Mouse (Mus musculus) CD4-positive, CD25-positive, alpha-beta regulatory T cell, adult 4 months (primary cell): ENCODE results near the gene Asnsd1. TPM values are rescaled to one million over a fixed set of nuclear protein-coding genes. Genes with fewer than 3 reads are reported as not detected.

ENCODE experiments used
- polyA plus RNA-seq, 2 experiments: library from polyadenylated mRNA; unstranded; fragments of 100-300 nt; shearing (Covaris generic); gene quantifications; one replicate each; pipeline ENCODE4 v1.2.1; 2017

Asnsd1 gene
- polyA plus RNA-seq, 2 experiments from 2014 or later, result 52.6 to 54.6 TPM

Other genes starting within 250 kb of the Asnsd1 start
- not detected for gene 1700019A02Rik, start 165.1 kb downstream of the Asnsd1 start, polyA plus RNA-seq
- gene Pms1, start 55.7 kb downstream of the Asnsd1 start, polyA plus RNA-seq, result 10 to 100 TPM; 31.7 to 34.9 TPM
- 10 to 100 TPM; 64.5 to 73.5 TPM for gene Ormdl1, start 55.7 kb downstream of the Asnsd1 start, polyA plus RNA-seq
- 1 to 10 TPM in 1 of 2 experiments, not detected in 1; 6.5 TPM for gene Gm28778, start 55.6 kb downstream of the Asnsd1 start, polyA plus RNA-seq
- 10 to 100 TPM; 18.2 to 18.9 TPM for gene Osgepl1, start 39.1 kb downstream of the Asnsd1 start, polyA plus RNA-seq
- gene Asdurf, start 133 bp downstream of the Asnsd1 start, polyA plus RNA-seq, result 10 to 100 TPM in 1 of 2 experiments, 1 to 10 TPM in 1; 8.9 to 11.2 TPM
- under 1 TPM; 0.52 to 0.98 TPM for gene Gm28551, start 85 bp downstream of the Asnsd1 start, polyA plus RNA-seq